Mouse (Mus musculus): ENCODE results near the gene Elavl2.

GRCm38 (mm10) chr4:91349579-91349978 lies 51.0 kb downstream of the Elavl2 start:
- TF ChIP-seq CTCF (IDR thresholded peaks at IDR 0.05; ENCODE audit: borderline replicate concordance, extremely low read depth, insufficient read depth, insufficient read length) (no peak), POLR2A (IDR thresholded peaks at IDR 0.05; ENCODE audit: borderline replicate concordance, extremely low read depth, insufficient read depth, insufficient read length, poor library complexity, severe bottlenecking) (no peak)

All from brain, embryonic 14.5 days (tissue).